Mouse (Mus musculus): ENCODE results near the gene Cldn14.

DNA sequence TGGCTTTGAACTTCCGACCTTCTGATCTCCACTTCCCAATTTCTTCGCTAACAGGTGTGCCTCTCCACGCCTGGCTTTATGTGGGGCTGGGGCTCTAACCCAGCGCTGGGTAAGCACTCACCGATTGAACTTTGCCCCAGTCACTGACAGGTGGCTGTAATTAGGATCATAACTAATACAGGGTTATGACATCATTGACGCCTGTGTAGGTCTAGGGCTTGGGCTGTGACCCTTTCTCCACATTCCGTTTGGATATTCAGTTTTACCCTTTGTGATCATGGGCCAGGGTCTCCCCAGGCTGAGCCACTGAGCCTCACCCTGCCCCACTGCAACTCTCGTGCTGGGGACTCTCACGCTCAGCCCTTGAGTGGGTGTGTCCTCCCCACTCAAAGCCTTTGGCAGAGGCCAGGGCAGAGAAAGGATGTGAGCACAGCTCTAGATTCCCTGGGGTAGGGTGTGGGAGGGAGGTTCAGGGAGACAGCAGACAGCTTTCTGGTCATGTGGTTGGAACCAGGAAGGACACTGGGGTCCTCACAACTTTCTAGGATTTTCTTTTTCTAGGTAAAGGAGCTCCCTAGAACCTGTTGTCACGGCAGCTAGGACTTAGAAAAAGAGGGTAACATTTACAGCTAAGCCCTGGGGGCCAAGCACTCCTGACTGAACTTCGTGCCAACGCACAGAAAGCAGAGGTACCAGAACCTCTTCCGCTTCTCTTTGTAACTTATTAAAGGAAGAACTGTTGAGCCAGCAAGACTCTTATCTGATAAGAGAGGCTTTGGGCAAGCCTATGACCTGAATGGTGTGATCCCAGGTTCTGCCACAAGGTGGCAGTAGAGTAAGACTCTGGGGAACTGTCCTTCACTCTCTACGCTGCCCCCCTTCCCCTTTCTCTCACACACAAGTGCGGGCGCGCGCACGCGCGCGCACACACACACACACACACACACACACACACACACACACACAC lies 90.6 kb downstream of the Cldn14 start:
- TF ChIP-seq CTCF (conservative IDR thresholded peaks at IDR 0.05; ENCODE audit: low read length), result peak; percentile 60
- no peak for TF ChIP-seq POU5F1 (IDR thresholded peaks at IDR 0.05; ENCODE audit: borderline replicate concordance, low read length)
- no peak for TF ChIP-seq NANOG (IDR thresholded peaks at IDR 0.05; ENCODE audit: borderline replicate concordance, low read length)

All from E14TG2a.4 (cell line).